Mouse (Mus musculus) thymus, postnatal 25 days (tissue): ENCODE measurements around the gene Pate3.
"Not testable (repeated sequence)": the region's sequence is repeated elsewhere in the genome, so short reads cannot be mapped to it uniquely, and the experiment has no call there.

Experiments
- DNase-seq: peaks from one replicate; pipeline ENCODE4 v3.0.0; 2022

The Pate3 gene

GRCm38 (mm10) chr9:35648102-35648501 lies at the start of gene Pate3:
Pate3 (minus strand) TSS chr9:35648202.
- no peak for DNase-seq

GRCm38 (mm10) chr9:35691924-35692323 lies 43.9 kb upstream of the Pate3 start:
- DNase-seq: no peak

GRCm38 (mm10) chr9:35687013-35687412 lies 39.0 kb upstream of the Pate3 start, which contains the start of gene Pate1:
Pate1 (minus strand) TSS chr9:35687390.
- no peak for DNase-seq

- no peak for DNase-seq
Measured at GRCm38 (mm10) chr9:35673557-35673956, 25.6 kb upstream of the Pate3 start.

GRCm38 (mm10) chr9:35632981-35633380 lies 15.0 kb downstream of the Pate3 start:
- DNase-seq: no peak

GRCm38 (mm10) chr9:35616784-35617183 lies 31.2 kb downstream of the Pate3 start:
- DNase-seq: not testable (repeated sequence)

GRCm38 (mm10) chr9:35614005-35614404 lies 34.0 kb downstream of the Pate3 start:
- DNase-seq: no peak

GRCm38 (mm10) chr9:35611841-35612240 lies 36.2 kb downstream of the Pate3 start, which contains the start of gene Pate4:
Pate4 (minus strand) TSS chr9:35611941.
- no peak for DNase-seq

- no peak for DNase-seq
Measured at GRCm38 (mm10) chr9:35607647-35608405, 40.2 kb downstream of the Pate3 start.
